Mouse (Mus musculus): ENCODE measurements around the gene Setd3. TPM values are rescaled to one million over a fixed set of nuclear protein-coding genes. Genes with fewer than 3 reads are reported as not detected.

The Setd3 gene
- total and polyA plus RNA-seq, 2 experiments: 17.6 to 70.4 TPM

DNA sequence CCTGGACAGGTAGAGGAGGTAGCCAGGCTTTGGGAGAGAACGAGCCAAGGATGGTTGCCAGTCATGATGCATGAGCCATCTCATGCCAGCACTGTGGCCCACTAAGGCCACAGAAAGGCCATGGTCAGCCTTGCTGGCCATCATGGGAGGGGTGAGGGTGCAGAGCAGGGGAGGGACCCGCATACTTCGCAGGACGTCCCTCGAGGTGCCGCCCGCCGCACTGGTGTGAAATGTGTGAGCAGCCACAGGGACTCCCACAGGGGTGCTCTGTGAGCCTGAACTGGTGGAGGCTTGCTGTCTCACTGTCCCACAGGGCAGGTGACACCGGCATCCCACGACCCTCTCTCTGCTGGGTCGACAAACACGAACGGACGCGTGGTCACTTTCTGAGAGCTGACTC is 31.5 kb upstream of the Setd3 start:
- Histone ChIP-seq H3K4me1 (ENCODE audit: control insufficient read depth, insufficient read depth, low read length) (peaks cover 8% of the 10 kb centered on the region), H3K4me3 (ENCODE audit: insufficient read depth, low read depth, low read length) (no peak overlapping the region), H3K9ac (ENCODE audit: low read depth, low read length) (no peak overlapping the region), H3K36me3 (ENCODE audit: control insufficient read depth, insufficient read depth, low read length) (no peaks in the 10 kb centered on the region), H3K27ac (replicated peaks; ENCODE audit: insufficient read depth, low read depth, low read length) (no peak overlapping the region), H3K79me2 (ENCODE audit: control insufficient read depth, insufficient read depth, low read length) (no peaks in the 10 kb centered on the region), H3K27me3 (ENCODE audit: control insufficient read depth, insufficient read depth, low read length) (no peaks in the 10 kb centered on the region)
- TF ChIP-seq CTCF (IDR thresholded peaks at IDR 0.05; ENCODE audit: low read depth, low read length) (no peak), POLR2A (IDR thresholded peaks at IDR 0.05; ENCODE audit: extremely low read depth, insufficient read depth, low read length) (no peak)
- no peak for DNase-seq (ENCODE audit: extremely low read depth, low read depth, low spot score)
- 91% methylated on average over 15 of the region's 15 CpGs for WGBS

DNA sequence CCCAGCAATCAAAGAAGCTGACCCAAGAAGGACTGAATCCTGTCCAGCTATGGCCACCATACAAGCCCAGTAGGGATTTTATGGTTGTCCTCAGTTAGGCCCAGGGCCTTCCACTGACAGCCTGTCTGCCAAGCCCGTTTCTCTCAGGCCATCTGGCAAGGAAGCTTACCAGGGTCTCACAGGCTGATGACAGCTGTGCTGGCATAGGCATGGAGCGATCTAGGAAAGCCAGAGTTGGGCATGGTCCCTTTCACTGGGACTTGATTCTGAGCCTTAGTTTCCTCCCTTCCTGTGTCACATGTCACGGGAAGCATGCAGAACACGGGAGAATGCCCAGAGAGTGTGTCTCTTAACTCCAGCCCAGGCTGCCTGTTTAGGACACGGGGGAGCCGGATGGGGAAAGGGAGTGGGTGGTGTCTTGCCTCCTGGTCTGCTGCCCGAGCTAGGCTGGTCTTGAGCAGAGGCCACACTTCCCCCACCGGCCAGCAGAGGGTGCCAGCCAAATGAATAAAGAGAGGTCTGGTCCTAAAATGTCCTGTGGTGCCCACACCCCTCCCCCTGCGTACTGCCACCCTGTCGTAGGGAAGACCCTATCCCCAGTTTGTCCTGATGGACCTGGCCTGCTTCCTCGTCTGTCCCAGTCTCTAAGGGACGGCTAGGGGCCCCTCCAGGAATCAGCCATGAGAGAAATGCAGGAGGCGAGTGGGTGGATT is 29.8 kb upstream of the Setd3 start:
- TF ChIP-seq CTCF (IDR thresholded peaks at IDR 0.05; ENCODE audit: low read depth, low read length) (peak; percentile 95), POLR2A (IDR thresholded peaks at IDR 0.05; ENCODE audit: extremely low read depth, insufficient read depth, low read length) (no peak)
- peak; percentile 37 for DNase-seq (ENCODE audit: extremely low read depth, low read depth, low spot score)
- WGBS: 34% methylated on average over 13 of the region's 13 CpGs

GRCm38 (mm10) chr12:108208216-108208615 is 29.1 kb upstream of the Setd3 start:
- Histone ChIP-seq H3K27me3 (ENCODE audit: control insufficient read depth, insufficient read depth, low read length) (no peaks in the 10 kb centered on the region), H3K79me2 (ENCODE audit: control insufficient read depth, insufficient read depth, low read length) (no peaks in the 10 kb centered on the region), H3K27ac (replicated peaks; ENCODE audit: insufficient read depth, low read depth, low read length) (no peak overlapping the region), H3K4me3 (ENCODE audit: insufficient read depth, low read depth, low read length) (no peak overlapping the region), H3K9ac (ENCODE audit: low read depth, low read length) (no peak overlapping the region), H3K4me1 (ENCODE audit: control insufficient read depth, insufficient read depth, low read length) (peaks cover 8% of the 10 kb centered on the region), H3K36me3 (ENCODE audit: control insufficient read depth, insufficient read depth, low read length) (peaks cover 2% of the 10 kb centered on the region; the same call in 1 of the 2 replicates)
- 97% methylated on average over 9 of the region's 9 CpGs for WGBS
- TF ChIP-seq POLR2A (IDR thresholded peaks at IDR 0.05; ENCODE audit: extremely low read depth, insufficient read depth, low read length) (no peak), CTCF (IDR thresholded peaks at IDR 0.05; ENCODE audit: low read depth, low read length) (no peak)
- DNase-seq (ENCODE audit: extremely low read depth, low read depth, low spot score): no peak

More for the DNA sequence above, 29.8 kb upstream of the Setd3 start:
- Histone ChIP-seq H3K9ac (ENCODE audit: low read depth, low read length) (no peak overlapping the region), H3K27ac (replicated peaks; ENCODE audit: insufficient read depth, low read depth, low read length) (no peak overlapping the region), H3K4me1 (ENCODE audit: control insufficient read depth, insufficient read depth, low read length) (peaks cover 8% of the 10 kb centered on the region), H3K36me3 (ENCODE audit: control insufficient read depth, insufficient read depth, low read length) (no peaks in the 10 kb centered on the region), H3K27me3 (ENCODE audit: control insufficient read depth, insufficient read depth, low read length) (no peaks in the 10 kb centered on the region), H3K4me3 (ENCODE audit: insufficient read depth, low read depth, low read length) (no peak overlapping the region), H3K79me2 (ENCODE audit: control insufficient read depth, insufficient read depth, low read length) (no peaks in the 10 kb centered on the region)

- Histone ChIP-seq H3K79me2 (ENCODE audit: control insufficient read depth, insufficient read depth, low read length) (no peaks in the 10 kb centered on the region), H3K27me3 (ENCODE audit: control insufficient read depth, insufficient read depth, low read length) (no peaks in the 10 kb centered on the region), H3K4me1 (ENCODE audit: control insufficient read depth, insufficient read depth, low read length) (peaks cover 8% of the 10 kb centered on the region), H3K9ac (ENCODE audit: low read depth, low read length) (no peak overlapping the region), H3K36me3 (ENCODE audit: control insufficient read depth, insufficient read depth, low read length) (peaks cover 2% of the 10 kb centered on the region; the same call in 1 of the 2 replicates), H3K27ac (replicated peaks; ENCODE audit: insufficient read depth, low read depth, low read length) (no peak overlapping the region), H3K4me3 (ENCODE audit: insufficient read depth, low read depth, low read length) (no peak overlapping the region)
- TF ChIP-seq CTCF (IDR thresholded peaks at IDR 0.05; ENCODE audit: low read depth, low read length) (peak; percentile 89), POLR2A (IDR thresholded peaks at IDR 0.05; ENCODE audit: extremely low read depth, insufficient read depth, low read length) (no peak)
- peak; percentile 7 for DNase-seq (ENCODE audit: extremely low read depth, low read depth, low spot score)
- 14% methylated on average over 5 of the region's 5 CpGs for WGBS
Measured at GRCm38 (mm10) chr12:108206641-108207040, 27.5 kb upstream of the Setd3 start.

- no peak for DNase-seq (ENCODE audit: extremely low read depth, low read depth, low spot score)
- 93% methylated on average over 12 of the region's 12 CpGs for WGBS
Measured at GRCm38 (mm10) chr12:108204978-108205377, 25.9 kb upstream of the Setd3 start.

GRCm38 (mm10) chr12:108203895-108204294 is 24.8 kb upstream of the Setd3 start:
- no peak overlapping the region for H3K27ac ChIP-seq (replicated peaks; ENCODE audit: insufficient read depth, low read depth, low read length)
- WGBS: 78% methylated on average over 8 of the region's 8 CpGs
- H3K27me3 ChIP-seq (ENCODE audit: control insufficient read depth, insufficient read depth, low read length): no peaks in the 10 kb centered on the region
- H3K79me2 ChIP-seq (ENCODE audit: control insufficient read depth, insufficient read depth, low read length): no peaks in the 10 kb centered on the region
- no peaks in the 10 kb centered on the region for H3K4me1 ChIP-seq (ENCODE audit: control insufficient read depth, insufficient read depth, low read length)
- no peak for TF ChIP-seq CTCF (IDR thresholded peaks at IDR 0.05; ENCODE audit: low read depth, low read length)
- no peak for TF ChIP-seq POLR2A (IDR thresholded peaks at IDR 0.05; ENCODE audit: extremely low read depth, insufficient read depth, low read length)
- DNase-seq (ENCODE audit: extremely low read depth, low read depth, low spot score): no peak
- no peak overlapping the region for H3K9ac ChIP-seq (ENCODE audit: low read depth, low read length)
- H3K36me3 ChIP-seq (ENCODE audit: control insufficient read depth, insufficient read depth, low read length): peaks cover 6% of the 10 kb centered on the region; the same call in 1 of the 2 replicates
- no peak overlapping the region for H3K4me3 ChIP-seq (ENCODE audit: insufficient read depth, low read depth, low read length)

More at GRCm38 (mm10) chr12:108204978-108205377, 25.9 kb upstream of the Setd3 start:
- Histone ChIP-seq H3K27me3 (ENCODE audit: control insufficient read depth, insufficient read depth, low read length) (no peaks in the 10 kb centered on the region), H3K9ac (ENCODE audit: low read depth, low read length) (no peak overlapping the region), H3K4me3 (ENCODE audit: insufficient read depth, low read depth, low read length) (no peak overlapping the region), H3K4me1 (ENCODE audit: control insufficient read depth, insufficient read depth, low read length) (peaks cover 7% of the 10 kb centered on the region), H3K36me3 (ENCODE audit: control insufficient read depth, insufficient read depth, low read length) (peaks cover 2% of the 10 kb centered on the region; the same call in 1 of the 2 replicates), H3K79me2 (ENCODE audit: control insufficient read depth, insufficient read depth, low read length) (no peaks in the 10 kb centered on the region), H3K27ac (replicated peaks; ENCODE audit: insufficient read depth, low read depth, low read length) (no peak overlapping the region)
- no peak for TF ChIP-seq POLR2A (IDR thresholded peaks at IDR 0.05; ENCODE audit: extremely low read depth, insufficient read depth, low read length)
- no peak for TF ChIP-seq CTCF (IDR thresholded peaks at IDR 0.05; ENCODE audit: low read depth, low read length)

Measured in liver, adult 2 months (tissue).